Mouse (Mus musculus) frontal cortex, postnatal 36 days (tissue): Measurements from ENCODE around the gene Nfkbia.
A peak's percentile ranks its signal among the peaks of the same experiment; 100 is the strongest.

Experiments used
- DNase-seq, 2 experiments: peaks; one replicate each; pipeline ENCODE4 v3.0.0; 2022; ENCODE audit warnings: low spot score in 2 of 2

The Nfkbia gene

DNA sequence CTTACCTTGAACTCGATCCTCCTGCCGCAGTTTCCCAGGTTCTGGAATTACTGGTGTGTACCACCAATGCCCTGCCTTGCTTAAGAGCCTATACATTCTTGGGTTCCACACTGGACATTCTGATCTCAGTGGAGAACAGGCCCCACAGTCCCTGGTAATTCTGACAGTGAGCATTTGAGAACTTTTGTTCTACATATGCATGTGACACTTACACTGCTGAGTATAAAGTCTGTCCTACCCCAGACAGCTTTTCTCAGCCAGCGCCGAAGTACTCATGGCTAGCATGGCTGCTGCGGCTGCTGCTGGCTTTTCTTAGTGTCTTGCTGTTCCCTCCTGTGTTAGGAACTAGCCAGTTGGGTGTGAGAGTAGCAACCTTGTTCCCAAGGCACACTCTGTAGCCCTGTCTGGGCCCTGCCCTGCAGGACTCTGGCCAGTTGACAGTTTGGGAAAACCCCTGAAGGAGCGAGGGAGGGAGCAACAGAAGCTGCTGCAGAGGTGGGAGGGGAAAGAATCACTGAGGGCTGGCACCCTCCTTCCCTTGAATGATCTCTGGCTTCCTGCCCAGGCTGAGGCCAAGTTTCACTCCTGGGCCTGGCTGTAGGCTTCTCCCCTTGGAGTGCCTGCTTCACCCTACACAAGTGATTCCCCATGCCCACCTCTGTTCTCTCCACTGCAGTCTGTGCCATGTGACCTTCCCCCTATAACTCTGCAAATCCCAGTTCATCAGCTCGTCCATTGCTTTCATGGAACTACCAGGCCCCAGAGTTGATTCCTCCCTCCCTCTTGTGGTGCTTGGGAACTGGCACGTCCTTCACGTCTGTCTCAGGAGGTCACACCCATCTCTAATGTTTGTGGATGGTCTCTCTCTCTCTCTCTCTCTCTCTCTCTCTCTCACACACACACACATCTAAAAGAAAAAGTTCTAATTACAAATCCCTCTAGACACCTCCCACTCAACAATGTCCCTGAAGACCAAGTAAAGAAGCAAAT, 49.3 kb downstream of the Nfkbia start:
- DNase-seq: peak in 1 of 2 experiments; percentile 39

GRCm38 (mm10) chr12:55442245-55442644, 50.2 kb downstream of the Nfkbia start:
- DNase-seq: no peak

DNA sequence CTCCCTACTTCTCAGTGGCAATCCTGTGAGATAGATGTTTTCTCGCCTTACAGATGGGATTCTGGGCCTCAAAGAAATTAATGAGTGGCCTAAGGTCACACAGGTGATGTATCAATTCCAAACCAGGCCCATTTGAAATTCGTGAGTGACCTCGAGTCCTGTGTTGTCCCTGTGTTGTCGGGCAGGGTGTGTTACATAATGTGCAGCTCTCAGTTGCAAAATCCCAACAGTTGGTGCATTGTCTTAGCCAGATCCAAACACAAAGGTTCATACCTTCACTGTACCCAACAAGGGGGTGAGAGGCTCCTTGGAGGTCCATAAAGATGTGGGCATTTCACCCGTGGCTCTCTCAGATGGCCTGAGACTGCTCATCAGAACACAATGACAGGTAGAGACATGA, 52.0 kb downstream of the Nfkbia start:
- no peak for DNase-seq
